Mouse (Mus musculus) myocyte (in vitro differentiated cells): ENCODE data around the gene Zfp687. TPM values are rescaled to one million over a fixed set of nuclear protein-coding genes. Genes with fewer than 3 reads are reported as not detected.

Experiments
- H3K27me3 ChIP-seq: one replicate; pipeline ENCODE4 v1.6.1; 2011; ENCODE audit not compliant: control insufficient read depth, insufficient read depth, insufficient read length
- H3K36me3 ChIP-seq: one replicate; pipeline ENCODE4 v1.6.1; 2011; ENCODE audit not compliant: control insufficient read depth, insufficient read depth
- H3K4me2 ChIP-seq: one replicate; pipeline ENCODE4 v1.6.1; 2011; ENCODE audit warnings: low read depth, control low read depth
- H3K4me3 ChIP-seq: one replicate; pipeline ENCODE4 v1.5.1; 2011; ENCODE audit warnings: mild to moderate bottlenecking, control low read depth, moderate library complexity
- H3K79me2 ChIP-seq: one replicate; pipeline ENCODE4 v1.6.1; 2011; ENCODE audit not compliant: control insufficient read depth, insufficient read depth
- H3ac ChIP-seq: one replicate; pipeline ENCODE4 v1.6.1; 2011; ENCODE audit not compliant: control insufficient read depth, insufficient read length
- CEBPB ChIP-seq: IDR thresholded peaks from 2 replicates; pipeline ENCODE4 v1.6.1; 2011; ENCODE audit warnings: mild to moderate bottlenecking, moderate library complexity; ENCODE audit not compliant: poor library complexity, insufficient read depth, severe bottlenecking
- E2F4 ChIP-seq: IDR thresholded peaks from one replicate; pipeline ENCODE4 v1.6.1; 2011; ENCODE audit warnings: mild to moderate bottlenecking, control low read depth, moderate library complexity; ENCODE audit not compliant: insufficient read depth
- MAX ChIP-seq: IDR thresholded peaks from one replicate; pipeline ENCODE4 v1.6.1; 2011; ENCODE audit warnings: low read depth, mild to moderate bottlenecking, control low read depth
- MYOD1 ChIP-seq, 3 experiments: IDR thresholded peaks; one replicate each; pipeline ENCODE4 v1.6.1; 2011; ENCODE audit warnings: control low read depth in 2 of 3, low read depth in 2 of 3, mild to moderate bottlenecking in 2 of 3, moderate library complexity in 1 of 3; ENCODE audit not compliant: insufficient read length in 2 of 3, control insufficient read depth in 1 of 3
- MYOG ChIP-seq, 3 experiments: IDR thresholded peaks; one replicate each; pipeline ENCODE4 v1.6.1; 2011; ENCODE audit warnings: control low read depth in 2 of 3, low read depth in 2 of 3, mild to moderate bottlenecking in 2 of 3; ENCODE audit not compliant: insufficient read length in 2 of 3, control insufficient read depth in 1 of 3, insufficient read depth in 1 of 3
- POLR2A ChIP-seq: IDR thresholded peaks from one replicate; pipeline ENCODE4 v1.6.1; 2011; ENCODE audit warnings: low read depth, mild to moderate bottlenecking, control low read depth, moderate library complexity; ENCODE audit not compliant: insufficient read length
- REST ChIP-seq: IDR thresholded peaks from one replicate; pipeline ENCODE4 v1.6.1; 2011; ENCODE audit warnings: mild to moderate bottlenecking, control low read depth, moderate library complexity; ENCODE audit not compliant: insufficient read depth, insufficient read length
- SRF ChIP-seq: IDR thresholded peaks from one replicate; pipeline ENCODE4 v1.6.1; 2011; ENCODE audit warnings: low read depth; ENCODE audit not compliant: control insufficient read depth, insufficient read length
- TCF12 ChIP-seq: IDR thresholded peaks from one replicate; pipeline ENCODE4 v1.6.1; 2011; ENCODE audit warnings: mild to moderate bottlenecking, control low read depth; ENCODE audit not compliant: poor library complexity, insufficient read depth, severe bottlenecking
- TCF3 ChIP-seq: IDR thresholded peaks from one replicate; pipeline ENCODE4 v1.6.1; 2011; ENCODE audit warnings: low read depth, control low read depth; ENCODE audit not compliant: insufficient read length
- USF1 ChIP-seq: IDR thresholded peaks from one replicate; pipeline ENCODE4 v1.6.1; 2011; ENCODE audit warnings: low read depth, mild to moderate bottlenecking, control low read depth, moderate library complexity
- polyA plus RNA-seq: library from polyadenylated mRNA; unstranded; fragments of >200 nt; fragmentation: generic; extraction: Trizol; gene quantifications from one replicate; pipeline ENCODE4 v1.2.1, GENCODE M21; 2012; ENCODE audit warnings: missing spikeins

Gene Zfp687
- polyA plus RNA-seq, 1 experiment = 11.5 TPM

DNA sequence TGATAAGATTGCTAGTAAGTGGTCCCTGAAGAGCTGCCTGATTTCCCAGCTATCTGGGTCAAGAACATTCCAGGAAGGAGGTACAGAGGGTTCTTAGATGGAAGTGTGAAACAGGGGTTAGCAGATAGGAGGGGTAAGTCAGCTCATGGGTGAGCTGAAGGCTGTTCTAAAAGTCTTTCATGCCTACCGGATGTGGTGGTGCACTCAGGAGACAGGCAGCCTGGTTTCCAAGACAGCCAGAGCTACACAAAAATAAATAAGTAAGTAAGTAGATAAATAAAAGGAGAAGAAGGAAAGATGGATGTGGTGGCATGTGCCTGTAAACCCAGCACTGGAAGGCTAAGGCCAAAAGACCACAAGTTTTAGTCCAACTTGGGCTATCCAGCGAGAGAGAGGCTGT lies 3.5 kb upstream of the Zfp687 start:
- Histone ChIP-seq H3ac (no peak overlapping the region), H3K27me3 (no peaks in the 10 kb centered on the region), H3K4me3 (no peak overlapping the region), H3K4me2 (no peak overlapping the region), H3K36me3 (no peaks in the 10 kb centered on the region), H3K79me2 (peaks cover under 1% of the 10 kb centered on the region)
- TF ChIP-seq TCF12 = no peak

DNA sequence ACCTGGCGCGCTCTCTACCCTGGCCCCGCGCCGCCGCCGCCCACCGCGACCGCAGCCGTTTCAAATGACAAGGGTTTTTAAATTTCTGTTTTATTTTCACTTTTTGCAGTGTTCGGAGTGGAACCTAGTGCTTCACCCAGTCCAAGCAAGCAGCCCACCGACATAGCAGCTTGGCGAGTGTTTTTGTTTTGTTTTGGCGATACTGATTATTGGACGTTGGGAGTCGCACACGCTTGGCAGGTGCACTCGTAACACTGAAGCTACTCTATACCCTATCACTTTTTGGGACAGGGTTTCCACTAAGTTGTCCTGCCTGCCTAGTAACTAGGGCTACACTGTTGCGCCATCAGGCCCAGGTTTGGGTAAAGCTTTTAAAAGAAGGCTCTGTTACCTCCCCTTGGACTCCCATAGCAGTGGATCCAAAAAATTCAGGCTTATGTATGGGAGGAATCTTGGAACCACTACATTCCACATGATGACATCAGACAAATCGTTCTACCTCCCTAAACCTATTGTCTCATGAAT lies 1.3 kb upstream of the Zfp687 start:
- H3K36me3 ChIP-seq = no peaks in the 10 kb centered on the region
- no peaks in the 10 kb centered on the region for H3K27me3 ChIP-seq

DNA sequence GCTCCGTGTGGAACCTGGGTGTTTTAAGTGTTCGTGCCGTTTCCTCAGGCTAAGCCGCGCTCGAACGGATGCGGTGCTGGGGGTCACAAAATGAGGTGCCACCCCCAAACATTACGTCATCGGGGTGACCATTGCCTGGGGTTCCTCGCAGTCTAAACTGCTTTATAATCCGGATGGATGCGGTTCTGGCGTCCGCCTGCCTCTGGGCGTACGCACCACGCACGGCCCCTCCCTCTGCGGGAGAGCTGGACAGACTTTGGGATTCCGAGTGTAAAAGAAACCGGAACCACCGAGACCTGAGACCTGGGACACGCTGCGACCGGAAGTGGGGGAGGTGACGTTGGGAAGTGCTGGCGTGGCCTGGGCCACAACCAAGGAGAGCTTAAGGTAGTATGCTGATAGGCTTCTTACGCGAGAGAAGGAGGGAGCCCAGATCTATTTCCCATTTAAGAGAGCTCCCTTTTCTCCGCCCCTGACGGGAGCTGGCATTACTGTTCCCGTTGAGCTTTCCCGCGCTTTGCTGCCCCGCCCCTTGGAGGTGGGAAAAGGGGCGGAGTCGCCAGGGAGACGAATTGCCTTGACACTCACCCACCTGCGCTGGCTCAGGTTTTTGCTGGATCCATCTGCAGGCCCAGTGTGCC lies 763 bp upstream of the Zfp687 start:
- H3ac ChIP-seq = peak overlapping the region; percentile 24
- H3K4me3 ChIP-seq = peak overlapping the region; percentile 58
- TF ChIP-seq SRF (no peak), POLR2A (peak; percentile 2), REST (no peak), E2F4 (peak; percentile 69), MAX (no peak), MYOD1 (IDR thresholded peaks at IDR 0.05; ENCODE audit: control insufficient read depth in 1 of 3, insufficient read length in 2 of 3, low read depth in 2 of 3) (peak in 1 of 3 experiments; percentile 17)
- no peaks in the 10 kb centered on the region for H3K36me3 ChIP-seq
- peak overlapping the region; percentile 87 for H3K4me2 ChIP-seq
- H3K27me3 ChIP-seq = no peaks in the 10 kb centered on the region
- peaks cover 6% of the 10 kb centered on the region for H3K79me2 ChIP-seq

More for the DNA sequence above, 1.3 kb upstream of the Zfp687 start:
- peaks cover 6% of the 10 kb centered on the region for H3K79me2 ChIP-seq
- peak overlapping the region; percentile 58 for H3K4me3 ChIP-seq
- peak overlapping the region; percentile 24 for H3ac ChIP-seq
- no peak for TF ChIP-seq CEBPB
- H3K4me2 ChIP-seq = peak overlapping the region; percentile 87

DNA sequence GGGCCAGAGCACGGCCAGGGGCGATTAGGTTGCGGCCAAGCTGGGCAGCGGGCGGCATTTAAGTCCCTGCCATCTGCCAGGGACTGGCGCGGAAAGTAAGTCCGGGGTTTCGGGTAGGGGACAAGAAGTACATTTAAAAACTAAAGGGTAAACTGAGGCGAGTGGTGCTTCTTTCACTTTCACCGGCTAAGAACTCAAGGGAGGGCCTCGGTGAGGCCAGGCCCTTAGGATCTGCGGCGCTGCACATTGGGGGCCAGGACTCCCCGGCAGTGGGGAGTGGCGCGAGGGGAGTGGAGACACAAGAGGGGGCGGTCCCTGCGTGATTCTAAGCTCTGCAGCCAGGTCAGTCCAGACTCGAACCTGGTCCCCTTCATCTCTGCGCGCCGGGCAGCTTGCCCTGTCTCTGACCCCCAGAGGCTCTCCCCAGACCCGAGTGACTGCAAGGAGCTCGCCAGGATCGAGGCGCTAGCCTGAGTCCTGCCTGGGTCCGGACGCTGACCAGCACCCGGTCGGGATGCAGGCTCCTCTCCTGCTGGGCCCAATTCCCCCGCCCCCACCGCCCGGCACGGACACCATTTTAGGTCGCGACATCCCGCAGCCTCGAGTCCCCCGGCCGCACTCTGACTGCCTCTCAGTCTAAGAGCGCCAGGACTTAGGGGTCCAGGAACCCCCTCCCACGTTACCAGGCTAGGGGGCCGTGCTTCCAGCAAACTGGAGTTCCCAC lies 658 bp downstream of the Zfp687 start:
- no peaks in the 10 kb centered on the region for H3K27me3 ChIP-seq
- peaks cover 6% of the 10 kb centered on the region for H3K79me2 ChIP-seq
- peak overlapping the region; percentile 58 for H3K4me3 ChIP-seq
- H3K4me2 ChIP-seq = peak overlapping the region; percentile 91
- TF ChIP-seq REST (no peak), USF1 (no peak), TCF12 (no peak), MAX (no peak), TCF3 (no peak), MYOG (IDR thresholded peaks at IDR 0.05; ENCODE audit: control insufficient read depth in 1 of 3, insufficient read depth in 1 of 3, insufficient read length in 2 of 3, low read depth in 2 of 3) (no peak), MYOD1 (IDR thresholded peaks at IDR 0.05; ENCODE audit: control insufficient read depth in 1 of 3, insufficient read length in 2 of 3, low read depth in 2 of 3) (no peak), SRF (no peak), E2F4 (no peak), CEBPB (no peak)
- peak overlapping the region; percentile 24 for H3ac ChIP-seq
- H3K36me3 ChIP-seq = no peaks in the 10 kb centered on the region

DNA sequence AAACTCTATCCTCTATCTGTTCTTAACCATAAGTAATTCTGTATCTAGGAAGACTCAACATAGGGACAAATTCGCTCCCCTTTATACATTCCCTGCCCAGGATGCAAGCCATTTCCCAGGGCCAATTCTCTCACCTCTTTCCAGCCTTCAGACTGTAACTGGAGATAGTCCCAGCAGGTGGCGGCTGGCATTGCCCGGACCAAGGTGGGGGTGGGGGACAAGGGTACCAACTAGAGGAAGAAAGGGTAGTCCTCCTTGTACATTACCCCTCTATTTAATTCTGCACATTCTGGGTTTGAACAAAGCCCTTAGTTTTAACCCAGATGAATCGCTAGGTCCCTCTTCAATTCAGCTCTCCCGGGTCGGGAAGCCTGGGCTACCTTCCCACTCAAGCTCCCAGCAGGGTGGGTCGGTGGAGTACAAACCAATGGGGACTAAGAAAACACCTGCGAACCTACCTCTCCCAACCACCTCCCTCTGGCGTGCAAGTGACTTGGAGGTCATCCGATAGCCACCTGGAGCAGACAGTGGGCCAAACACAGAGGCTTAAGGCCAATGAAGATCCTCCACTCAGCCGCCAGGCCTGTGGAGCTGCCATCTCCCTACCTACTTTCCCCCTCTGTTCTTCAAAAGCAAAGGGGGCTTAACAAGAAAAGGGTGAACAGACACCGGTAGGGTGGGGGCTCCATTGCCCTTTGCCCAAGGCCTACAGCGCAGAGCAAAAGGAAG lies 1.4 kb downstream of the Zfp687 start:
- Histone ChIP-seq H3ac (peak overlapping the region; percentile 24), H3K79me2 (peaks cover 6% of the 10 kb centered on the region), H3K4me3 (peak overlapping the region; percentile 58), H3K36me3 (no peaks in the 10 kb centered on the region), H3K4me2 (peak overlapping the region; percentile 91), H3K27me3 (no peaks in the 10 kb centered on the region)
- TF ChIP-seq USF1 = no peak
- peak in 1 of 3 experiments; percentile 8 for TF ChIP-seq MYOD1 (IDR thresholded peaks at IDR 0.05; ENCODE audit: control insufficient read depth in 1 of 3, insufficient read length in 2 of 3, low read depth in 2 of 3)
